Mouse (Mus musculus) G1E (cell line): ENCODE measurements around the gene Tut4.

ENCODE experiments used
- CTCF ChIP-seq: IDR thresholded peaks from 2 replicates; pipeline ENCODE4 v1.5.1; 2012; ENCODE audit warnings: low read depth, low read length, inconsistent platforms, mixed read lengths
- GATA1 ChIP-seq: IDR thresholded peaks from 2 replicates; pipeline ENCODE4 v1.6.1; 2012; ENCODE audit warnings: borderline replicate concordance, low read length, inconsistent platforms, mixed read lengths
- GATA2 ChIP-seq: IDR thresholded peaks from 2 replicates; pipeline ENCODE4 v1.6.1; 2012; ENCODE audit warnings: low read depth, low read length, inconsistent platforms, borderline replicate concordance
- POLR2AphosphoS5 ChIP-seq: IDR thresholded peaks from 2 replicates; pipeline ENCODE4 v1.6.1; 2012; ENCODE audit warnings: low read depth, low read length, inconsistent platforms; ENCODE audit not compliant: insufficient replicate concordance
- TAL1 ChIP-seq: conservative IDR thresholded peaks from 2 replicates; pipeline ENCODE4 v1.6.1; 2012; ENCODE audit warnings: low read depth, low read length, inconsistent platforms, mixed read lengths

- TF ChIP-seq CTCF (no peak), TAL1 (no peak), GATA1 (no peak), GATA2 (no peak), POLR2AphosphoS5 (no peak)
These were observed 139.1 kb downstream of the Tut4 start for GRCm38 (mm10) chr4:108598306-108598705.
